Mouse (Mus musculus) urinary bladder, postnatal 10 days (tissue): ENCODE results near the gene Dnajc10.

Experiments used
- DNase-seq: peaks from one replicate; pipeline ENCODE4 v3.0.0; 2022; ENCODE audit warnings: low spot score

Gene Dnajc10

GRCm38 (mm10) chr2:80354531-80354930 is 39.3 kb downstream of the Dnajc10 start:
- DNase-seq, result no peak

- no peak for DNase-seq
These were observed 41.5 kb downstream of the Dnajc10 start for GRCm38 (mm10) chr2:80356656-80357231.

- no peak for DNase-seq
These were observed 56.2 kb downstream of the Dnajc10 start for GRCm38 (mm10) chr2:80371458-80371857.

- no peak for DNase-seq
These were observed 59.6 kb downstream of the Dnajc10 start for GRCm38 (mm10) chr2:80374892-80375291.

GRCm38 (mm10) chr2:80379848-80380247 is 64.6 kb downstream of the Dnajc10 start:
- no peak for DNase-seq

GRCm38 (mm10) chr2:80384447-80384846 is 69.2 kb downstream of the Dnajc10 start:
- DNase-seq, result no peak

GRCm38 (mm10) chr2:80386255-80386654 is 71.0 kb downstream of the Dnajc10 start:
- no peak for DNase-seq

- DNase-seq, result no peak
These were observed 72.4 kb downstream of the Dnajc10 start for GRCm38 (mm10) chr2:80387668-80388067.

- DNase-seq, result no peak
These were observed 73.1 kb downstream of the Dnajc10 start for GRCm38 (mm10) chr2:80388341-80388740.

GRCm38 (mm10) chr2:80396057-80396456 is 80.8 kb downstream of the Dnajc10 start:
- DNase-seq, result no peak

- DNase-seq, result no peak
These were observed 81.6 kb downstream of the Dnajc10 start for GRCm38 (mm10) chr2:80396864-80397263.

- no peak for DNase-seq
These were observed 83.4 kb downstream of the Dnajc10 start for GRCm38 (mm10) chr2:80398595-80399099.
